Mouse (Mus musculus) cerebellum, adult 11-12 months (tissue): ENCODE measurements at regions not wholly inside any gene's neighbourhood (a gene's known extent, or its start where the extent isn't known, plus 50 kb on each side); places are given as distances from the start of the nearest gene placed in this dataset.

Experiments
- DNase-seq: peaks from one replicate; pipeline ENCODE4 v3.0.0; 2022

GRCm38 (mm10) chr8:34542361-34543038, 431.0 kb upstream of the Gm10131 start:
- DNase-seq, result no peak

- no peak for DNase-seq
Measured at GRCm38 (mm10) chr8:34539232-34539631, 427.7 kb upstream of the Gm10131 start.

GRCm38 (mm10) chr8:34535434-34535833, 423.9 kb upstream of the Gm10131 start:
- DNase-seq, result no peak

GRCm38 (mm10) chr8:34533421-34533820, 421.9 kb upstream of the Gm10131 start:
- DNase-seq, result no peak

GRCm38 (mm10) chr8:34530896-34531679, 419.6 kb upstream of the Gm10131 start:
- no peak for DNase-seq

GRCm38 (mm10) chr8:34530046-34530445, 418.5 kb upstream of the Gm10131 start:
- no peak for DNase-seq

- DNase-seq, result no peak
Measured at GRCm38 (mm10) chr8:34529452-34529851, 417.9 kb upstream of the Gm10131 start.

- no peak for DNase-seq
Measured at GRCm38 (mm10) chr8:34528213-34528612, 416.7 kb upstream of the Gm10131 start.

- DNase-seq, result no peak
Measured at GRCm38 (mm10) chr8:34525231-34525630, 413.7 kb upstream of the Gm10131 start.

- DNase-seq, result no peak
Measured at GRCm38 (mm10) chr8:34523849-34524248, 412.3 kb upstream of the Gm10131 start.

GRCm38 (mm10) chr8:34521316-34521715, 409.8 kb upstream of the Gm10131 start:
- DNase-seq, result no peak

GRCm38 (mm10) chr8:34520664-34521063, 409.1 kb upstream of the Gm10131 start:
- no peak for DNase-seq

- no peak for DNase-seq
Measured at GRCm38 (mm10) chr8:34513459-34514090, 402.0 kb upstream of the Gm10131 start.

GRCm38 (mm10) chr8:34505829-34506555, 394.5 kb upstream of the Gm10131 start:
- no peak for DNase-seq

- no peak for DNase-seq
Measured at GRCm38 (mm10) chr8:34505102-34505501, 393.6 kb upstream of the Gm10131 start.

- DNase-seq, result no peak
Measured at GRCm38 (mm10) chr8:34502606-34503162, 391.1 kb upstream of the Gm10131 start.

- no peak for DNase-seq
Measured at GRCm38 (mm10) chr8:34499196-34499595, 387.7 kb upstream of the Gm10131 start.

- no peak for DNase-seq
Measured at GRCm38 (mm10) chr8:34496751-34497150, 385.2 kb upstream of the Gm10131 start.

- no peak for DNase-seq
Measured at GRCm38 (mm10) chr8:34495974-34496373, 384.4 kb upstream of the Gm10131 start.

- DNase-seq, result no peak
Measured at GRCm38 (mm10) chr8:34488746-34489400, 377.3 kb upstream of the Gm10131 start.

- no peak for DNase-seq
Measured at GRCm38 (mm10) chr8:34486433-34487096, 375.0 kb upstream of the Gm10131 start.

- DNase-seq, result no peak
Measured at GRCm38 (mm10) chr8:34485905-34486304, 374.4 kb upstream of the Gm10131 start.
